Mouse (Mus musculus): Measurements from ENCODE around the gene Sgcg. TPM values are rescaled to one million over a fixed set of nuclear protein-coding genes. Genes with fewer than 3 reads are reported as not detected.

Gene Sgcg
- total RNA-seq, 2 experiments from 2014 or later: 237 to 263 TPM

Other genes with a start within 250 kb of the Sgcg start
- gene Tnfrsf19, start 212.0 kb downstream of the Sgcg start, total RNA-seq (2021): 1 to 10 TPM; 2.4 to 6.2 TPM
- gene Sacs, start 120.0 kb downstream of the Sgcg start, total RNA-seq (2021): 10 to 100 TPM; 27.0 to 31.9 TPM
- 1 to 10 TPM; 1.2 to 1.7 TPM for gene Arl11, start 51.3 kb upstream of the Sgcg start, total RNA-seq (2021)
- 1 to 10 TPM; 1.1 TPM for gene Ebpl, start 101.9 kb upstream of the Sgcg start, total RNA-seq (2021)
- 10 to 100 TPM; 52.1 to 53.3 TPM for gene Kpna3, start 181.4 kb upstream of the Sgcg start, total RNA-seq (2021)